Mouse (Mus musculus): ENCODE results near the gene Gm16867.
"Not testable (repeated sequence)": the region's sequence is repeated elsewhere in the genome, so short reads cannot be mapped to it uniquely, and the experiment has no call there.

The Gm16867 gene

GRCm38 (mm10) chr14:69467612-69468366 is 35.4 kb downstream of the Gm16867 start:
- DNase-seq (ENCODE audit: low spot score) = not testable (repeated sequence)

GRCm38 (mm10) chr14:69464465-69464864 is 38.7 kb downstream of the Gm16867 start:
- DNase-seq (ENCODE audit: low spot score) = not testable (repeated sequence)

GRCm38 (mm10) chr14:69457691-69458090 is 45.5 kb downstream of the Gm16867 start:
- not testable (repeated sequence) for DNase-seq (ENCODE audit: low spot score)

- DNase-seq (ENCODE audit: low spot score) = not testable (repeated sequence)
Observed at GRCm38 (mm10) chr14:69454640-69455039, 48.5 kb downstream of the Gm16867 start.

- DNase-seq (ENCODE audit: low spot score) = not testable (repeated sequence)
Observed at GRCm38 (mm10) chr14:69448845-69449244, 54.3 kb downstream of the Gm16867 start.

- not testable (repeated sequence) for DNase-seq (ENCODE audit: low spot score)
Observed at GRCm38 (mm10) chr14:69447006-69447405, 56.2 kb downstream of the Gm16867 start.

- DNase-seq (ENCODE audit: low spot score) = not testable (repeated sequence)
Observed at GRCm38 (mm10) chr14:69443092-69443692, 60.0 kb downstream of the Gm16867 start.

GRCm38 (mm10) chr14:69440955-69441354 is 62.2 kb downstream of the Gm16867 start:
- not testable (repeated sequence) for DNase-seq (ENCODE audit: low spot score)

GRCm38 (mm10) chr14:69438678-69439214 is 64.4 kb downstream of the Gm16867 start:
- DNase-seq (ENCODE audit: low spot score) = not testable (repeated sequence)

GRCm38 (mm10) chr14:69421003-69421402 is 82.2 kb downstream of the Gm16867 start:
- not testable (repeated sequence) for DNase-seq (ENCODE audit: low spot score)

- not testable (repeated sequence) for DNase-seq (ENCODE audit: low spot score)
Observed at GRCm38 (mm10) chr14:69417545-69417944, 85.6 kb downstream of the Gm16867 start.
